Comparison of ENCODE assay signal across 8 mouse cellular contexts in genomic region chr13:104228384-104229066, GRCm38 (mm10). TPM values are rescaled to one million over a fixed set of nuclear protein-coding genes. Genes with fewer than 3 reads are reported as not detected.
A peak's percentile ranks its signal among the peaks of the same experiment; 100 is the strongest.
DNase-seq lines count a peak whose midpoint lies in the region; ATAC-seq lines count a peak whose summit lies in the region.

Gene Cenpk, plus strand, starts transcription at chr13:104228611.
Gene Ppwd1, minus strand, starts transcription at chr13:104228843.

- H3K4me1 ChIP-seq in heart, embryonic 10.5 days = peaks cover 12% of the 10 kb centered on the region
- peaks cover 10% of the 10 kb centered on the region for H3K4me1 ChIP-seq in kidney, embryonic 15.5 days

- under 1% methylated on average over 55 of the region's 55 CpGs for WGBS in heart, embryonic 10.5 days
- under 1% methylated on average over 55 of the region's 55 CpGs for WGBS in kidney, embryonic 15.5 days

- peak within 1 kb of the TSS; percentile 79 for H3K9ac ChIP-seq in kidney, embryonic 15.5 days

- peak within 1 kb of the TSS; percentile 78 for H3K4me3 ChIP-seq in heart, embryonic 10.5 days
- peak within 1 kb of the TSS; percentile 87 for H3K4me3 ChIP-seq in kidney, embryonic 15.5 days (replicated peaks)

- H3K4me2 ChIP-seq in kidney, embryonic 15.5 days = peak within 1 kb of the TSS; percentile 68

- DNase-seq in B cell, adult 2 months = peak; percentile 96 to 97
- DNase-seq in brain, adult 2 months (ENCODE audit: low read depth, low spot score) = peak; percentile 98
- peak; percentile 98 for DNase-seq in heart, embryonic 10.5 days (ENCODE audit: low spot score)
- DNase-seq in liver = peak; percentile 96
- DNase-seq in spleen, postnatal 4 days (ENCODE audit: low spot score in 2 of 2) = peak; percentile 95 to 97

- H3K27me3 ChIP-seq in heart, embryonic 10.5 days (ENCODE audit: insufficient read depth, poor library complexity, severe bottlenecking) = no peaks in the 10 kb centered on the region
- H3K27me3 ChIP-seq in kidney, embryonic 15.5 days = no peaks in the 10 kb centered on the region

- H3K9me3 ChIP-seq in heart, embryonic 10.5 days = no peaks in the 10 kb centered on the region
- H3K9me3 ChIP-seq in kidney, embryonic 15.5 days (replicated peaks) = no peaks in the 10 kb centered on the region

- peak within 1 kb of the TSS; percentile 97 for H3K27ac ChIP-seq in heart, embryonic 10.5 days
- peak within 1 kb of the TSS; percentile 97 for H3K27ac ChIP-seq in kidney, embryonic 15.5 days

- peak; percentile 96 for ATAC-seq in erythroblast, adult 5-6 weeks (replicated peaks; ENCODE audit: low FRiP score, poor library complexity, severe bottlenecking)
- ATAC-seq in kidney, embryonic 15.5 days (replicated peaks; ENCODE audit: low FRiP score) = peak; percentile 100
- ATAC-seq in monocyte, adult 5-6 weeks (replicated peaks; ENCODE audit: insufficient number of reproducible peaks, low FRiP score, low TSS enrichment, poor library complexity, severe bottlenecking) = peak; percentile 99

- peaks cover 10% of the 10 kb centered on the region; the same call in 1 of the 2 replicates for H3K36me3 ChIP-seq in heart, embryonic 10.5 days
- H3K36me3 ChIP-seq in kidney, embryonic 15.5 days = peaks cover 12% of the 10 kb centered on the region; the same call in 1 of the 2 replicates

RNA-seq across cellular contexts. Expression of gene Cenpk, which starts in this region (rescaled TPM):
- 24.2 and 35.9 TPM in 2 replicates for total RNA-seq in erythroblast, adult 5-6 weeks (2015; ENCODE audit: low replicate concordance)
- total RNA-seq in erythroblast, adult 5-6 weeks (2017; ENCODE audit: low replicate concordance) = 60.7 and 72.5 TPM in 2 replicates
- 52.7 and 67.9 TPM in 2 replicates for polyA plus RNA-seq in heart, embryonic 10.5 days (2016; fragmentation: Nextera tagmentation; extraction: Ambion mirVana)
- 77.8 and 82.9 TPM in 2 replicates for polyA plus RNA-seq in kidney, embryonic 15.5 days (2015; fragmentation: Nextera tagmentation; extraction: Ambion mirVana)
- total RNA-seq in monocyte, adult 5-6 weeks (2017) = 10.9 to 20.7 TPM (median 17.3 TPM) in 3 replicates

RNA-seq across cellular contexts. Expression of gene Ppwd1, which starts in this region (rescaled TPM):
- total RNA-seq in erythroblast, adult 5-6 weeks (2015; ENCODE audit: low replicate concordance) = 28.6 and 47.9 TPM in 2 replicates
- 31.4 and 53.5 TPM in 2 replicates for total RNA-seq in erythroblast, adult 5-6 weeks (2017; ENCODE audit: low replicate concordance)
- polyA plus RNA-seq in heart, embryonic 10.5 days (2016; fragmentation: Nextera tagmentation; extraction: Ambion mirVana) = 10.6 and 11.3 TPM in 2 replicates
- 17.4 and 18.8 TPM in 2 replicates for polyA plus RNA-seq in kidney, embryonic 15.5 days (2015; fragmentation: Nextera tagmentation; extraction: Ambion mirVana)
- 26.5 to 44.2 TPM (median 29.4 TPM) in 3 replicates for total RNA-seq in monocyte, adult 5-6 weeks (2017)

Comparison
In these comparisons a context has a peak if more than half of its experiments do, and no peak if none do; other contexts are left out.
1. Peak in every context shown above with its lines: DNase-seq, ATAC-seq, H3K4me3 ChIP-seq and H3K27ac ChIP-seq.